Comparison of ENCODE assay signal across 8 mouse cellular contexts in the genomic region with DNA sequence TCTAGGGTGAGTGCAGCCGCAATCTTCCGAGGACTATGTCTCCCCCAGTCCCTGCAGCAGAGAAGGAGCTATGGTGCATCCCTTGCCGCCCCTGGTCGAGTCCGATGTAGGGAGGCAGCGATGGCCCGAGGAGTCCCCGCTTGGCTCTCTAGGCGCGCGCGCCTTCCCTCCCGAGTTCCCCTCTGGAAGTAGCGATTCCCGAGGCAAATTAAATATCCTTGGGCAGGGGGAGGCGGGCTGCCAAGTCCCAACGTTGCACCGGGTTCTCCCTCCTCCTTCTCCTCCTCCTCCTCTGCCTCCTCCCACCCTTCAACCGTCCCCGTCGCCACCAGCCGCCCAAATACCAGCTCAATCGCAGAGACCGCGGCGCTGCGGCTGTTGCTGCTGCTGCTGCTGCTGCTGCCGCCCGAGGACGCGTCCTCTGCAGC. TPM values are rescaled to one million over a fixed set of nuclear protein-coding genes. Genes with fewer than 3 reads are reported as not detected.
DNase-seq lines count a peak whose midpoint lies in the region; ATAC-seq lines count a peak whose summit lies in the region.
"Had no signal": no experiment of that assay in that cellular context is flagged by ENCODE, and none has a peak within 500 bp of the region (broad histone marks: within the 10 kb centered on the region; RNA-seq: fewer than 3 reads in every experiment).

No protein-coding gene starts in this region.

- H3K4me2 ChIP-seq in hindbrain, embryonic 14.5 days (replicated peaks), result peak overlapping the region; percentile 90

- H3K9me3 ChIP-seq in hindbrain, embryonic 14.5 days (ENCODE audit: control insufficient read depth, low read length), result no peaks in the 10 kb centered on the region

- under 1% methylated on average over 28 of the region's 31 CpGs for WGBS in hindbrain, embryonic 14.5 days

- peak; percentile 12 for DNase-seq in T-cell, adult 2 months (ENCODE audit: low spot score)
- DNase-seq in cerebellum, adult 8-10 months, result peak; percentile 85
- peak; percentile 57 to 64 for DNase-seq in frontal cortex, postnatal 25 days (ENCODE audit: low spot score in 2 of 2)
- DNase-seq in hindbrain, embryonic 14.5 days (ENCODE audit: low spot score), result peak; percentile 76
- DNase-seq in left cerebral cortex, adult 11 months (ENCODE audit: low spot score), result peak; percentile 72
- peak; percentile 88 for DNase-seq in lung, postnatal 36 days
- peak; percentile 85 for DNase-seq in skeletal muscle tissue, adult 2 months (ENCODE audit: low read depth, low spot score)

- ATAC-seq in hindbrain, embryonic 14.5 days (ENCODE audit: low FRiP score), result peak; percentile 56

- H3K27ac ChIP-seq in hindbrain, embryonic 14.5 days, result peak overlapping the region; percentile 95
- H3K27ac ChIP-seq: macrophage had no signal

- peak overlapping the region; percentile 84 for H3K9ac ChIP-seq in hindbrain, embryonic 14.5 days

- 0 out of 2 replicates have a peak, but pooled peaks cover 6% of the 10 kb centered on the region for H3K36me3 ChIP-seq in hindbrain, embryonic 14.5 days (replicated peaks; ENCODE audit: control insufficient read depth, insufficient read depth)

- peak overlapping the region; percentile 68 for H3K4me3 ChIP-seq in hindbrain, embryonic 14.5 days (replicated peaks; ENCODE audit: low read length)

- H3K4me1 ChIP-seq in hindbrain, embryonic 14.5 days (replicated peaks; ENCODE audit: control insufficient read depth, insufficient read depth, low read length), result peaks cover 53% of the 10 kb centered on the region

- H3K27me3 ChIP-seq in hindbrain, embryonic 14.5 days (ENCODE audit: control insufficient read depth, insufficient read depth, low read length), result no peaks in the 10 kb centered on the region

RNA-seq across cellular contexts. Expression of a gene that starts 0.5 kb away (rescaled TPM):
- polyA plus RNA-seq in hindbrain, embryonic 14.5 days (2014; fragmentation: Nextera tagmentation; extraction: Ambion mirVana), result 10.2 and 11.2 TPM in 2 replicates
- polyA plus RNA-seq: macrophage had no signal

RNA-seq across cellular contexts. Expression of a gene that starts 25.5 kb away (rescaled TPM):
- 2.6 and 3.1 TPM in 2 replicates for polyA plus RNA-seq in hindbrain, embryonic 14.5 days (2014; fragmentation: Nextera tagmentation; extraction: Ambion mirVana)

RNA-seq across cellular contexts. Expression of a gene that starts 57.8 kb away (rescaled TPM):
- 32.6 and 34.5 TPM in 2 replicates for polyA plus RNA-seq in hindbrain, embryonic 14.5 days (2014; fragmentation: Nextera tagmentation; extraction: Ambion mirVana)
- polyA plus RNA-seq: macrophage had no signal

Comparison
In these comparisons a context has a peak if more than half of its experiments do, and no peak if none do; other contexts are left out.
1. Peak in every context shown above with its lines: DNase-seq, ATAC-seq, H3K4me3 ChIP-seq and H3K27ac ChIP-seq.
2. DNase-seq: peak in every context shown above with its lines; median percentile 88 in lung, postnatal 36 days; 85 in cerebellum, adult 8-10 months; 85 in skeletal muscle tissue, adult 2 months; 76 in hindbrain, embryonic 14.5 days; 72 in left cerebral cortex, adult 11 months; 60 in frontal cortex, postnatal 25 days; 12 in T-cell, adult 2 months.